Comparison of ENCODE assay signal across 11 mouse cellular contexts in genomic region chr5:115585616-115586015, GRCm38 (mm10).
"Had no signal": no experiment of that assay in that cellular context is flagged by ENCODE, and none has a peak within 500 bp of the region (broad histone marks: within the 10 kb centered on the region; RNA-seq: fewer than 3 reads in every experiment).

No protein-coding gene starts in this region.

- ATAC-seq: intestine, embryonic 16.5 days had no signal

- H3K4me2 ChIP-seq: limb, embryonic 13.5 days; lung, embryonic 14.5 days; midbrain, embryonic 11.5 days; stomach, embryonic 15.5 days had no signal

- H3K9ac ChIP-seq: limb, embryonic 13.5 days; liver, embryonic 14.5 days; lung, embryonic 14.5 days; stomach, embryonic 15.5 days had no signal

- DNase-seq: left cerebral cortex, postnatal 4 days; lung, embryonic 14.5 days; lung, postnatal 10 days; lung, postnatal 4 days; right cerebral cortex, postnatal 14 days; thymus, postnatal 36 days had no signal

- H3K27me3 ChIP-seq: limb, embryonic 13.5 days; stomach, embryonic 15.5 days had no signal

- H3K4me1 ChIP-seq: limb, embryonic 13.5 days; stomach, embryonic 15.5 days had no signal

- H3K9me3 ChIP-seq: stomach, embryonic 15.5 days had no signal

- H3K27ac ChIP-seq: limb, embryonic 13.5 days; liver, embryonic 14.5 days; stomach, embryonic 15.5 days had no signal

- H3K4me3 ChIP-seq: limb, embryonic 13.5 days; stomach, embryonic 15.5 days had no signal
